ENCODE assay signal across 12 mouse cellular contexts in the genomic region with DNA sequence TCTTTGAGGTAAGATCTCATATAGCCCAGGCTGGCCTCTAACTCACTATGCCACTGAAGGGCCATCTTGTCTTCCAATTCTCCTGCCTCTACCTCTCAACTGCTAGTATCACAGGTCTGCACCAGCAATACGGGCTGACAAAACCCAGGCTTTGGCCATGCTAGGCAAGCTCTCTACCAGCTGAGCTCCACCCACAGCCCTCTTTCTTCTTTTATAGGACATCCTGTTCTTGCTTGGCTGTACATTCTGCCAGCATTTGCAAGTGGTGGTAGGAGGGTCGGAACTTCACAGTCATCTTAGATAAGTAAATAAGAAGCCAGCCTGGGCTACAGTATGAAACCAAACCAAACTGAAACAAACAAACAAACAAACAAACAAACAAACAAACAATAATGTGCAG.
"Had no signal": no experiment of that assay in that cellular context is flagged by ENCODE, and none has a peak within 500 bp of the region (broad histone marks: within the 10 kb centered on the region; RNA-seq: fewer than 3 reads in every experiment).

No protein-coding gene starts in this region.

- H3K36me3 ChIP-seq: limb, embryonic 10.5 days; liver, embryonic 15.5 days; midbrain, embryonic 13.5 days; neural tube, embryonic 15.5 days had no signal

- H3K27me3 ChIP-seq: midbrain, embryonic 13.5 days; neural tube, embryonic 15.5 days had no signal

- H3K4me3 ChIP-seq: layer of hippocampus, adult 2 months; limb, embryonic 10.5 days; liver, embryonic 15.5 days; midbrain, embryonic 13.5 days; neural tube, embryonic 15.5 days had no signal

- DNase-seq: kidney, adult 8-10 months; kidney, postnatal 36 days; lung, embryonic 14.5 days; right cerebral cortex, adult 18-20 months; right cerebral cortex, postnatal 25 days had no signal

- H3K27ac ChIP-seq: kidney, postnatal 0 days; layer of hippocampus, adult 2 months; limb, embryonic 10.5 days; liver, embryonic 15.5 days; midbrain, embryonic 13.5 days; neural tube, embryonic 15.5 days; stomach, postnatal 0 days had no signal

- H3K9ac ChIP-seq: liver, embryonic 15.5 days; lung, embryonic 14.5 days; midbrain, embryonic 13.5 days; neural tube, embryonic 15.5 days had no signal

- H3K9me3 ChIP-seq: limb, embryonic 10.5 days; liver, embryonic 15.5 days; midbrain, embryonic 13.5 days; neural tube, embryonic 15.5 days had no signal
